8 mouse cellular contexts compared by ENCODE assay signal in the genomic region with DNA sequence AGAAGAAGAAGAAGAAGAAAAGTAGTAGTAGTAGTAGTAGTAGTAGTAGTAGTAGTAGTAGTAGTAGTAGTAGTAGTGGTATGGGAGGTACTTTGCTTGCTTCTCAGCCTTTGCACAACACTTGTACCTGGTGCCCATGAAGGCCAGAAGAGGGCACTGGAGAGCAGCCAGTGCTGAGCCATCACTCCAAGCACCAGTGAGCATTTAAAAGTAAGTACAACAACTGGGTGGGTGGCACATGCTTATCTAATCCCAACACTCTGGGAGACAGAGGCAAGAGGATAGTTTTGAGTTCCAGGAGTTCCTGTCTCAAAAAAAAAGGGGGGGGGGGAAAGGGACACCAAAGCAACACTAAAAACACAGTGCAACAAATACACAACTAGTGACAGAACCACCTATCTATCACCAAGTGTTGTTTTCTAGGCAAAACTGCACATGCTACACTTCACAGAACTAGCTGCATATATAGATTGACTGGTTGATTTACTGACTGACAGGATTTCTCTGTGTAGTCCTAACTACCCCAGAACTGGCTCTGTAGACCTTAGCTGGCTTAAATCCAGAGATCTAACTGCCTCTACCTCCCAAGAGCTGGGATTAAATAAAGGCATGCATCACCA. TPM values are rescaled to one million over a fixed set of nuclear protein-coding genes. Genes with fewer than 3 reads are reported as not detected.
A peak's percentile ranks its signal among the peaks of the same experiment; 100 is the strongest.
DNase-seq lines count a peak whose midpoint lies in the region; ATAC-seq and TF ChIP-seq lines count a peak whose summit lies in the region.

No protein-coding gene starts in this region.

- no peak overlapping the region for H3K4me3 ChIP-seq in hindbrain, postnatal 0 days (ENCODE audit: low read length)
- H3K4me3 ChIP-seq in hindbrain, embryonic 14.5 days (replicated peaks; ENCODE audit: low read length): no peak overlapping the region
- no peak overlapping the region for H3K4me3 ChIP-seq in lung, embryonic 16.5 days (ENCODE audit: low read length)
- no peak overlapping the region for H3K4me3 ChIP-seq in stomach, postnatal 0 days (ENCODE audit: low read depth, low read length)

- no peaks in the 10 kb centered on the region for H3K27me3 ChIP-seq in hindbrain, postnatal 0 days (ENCODE audit: insufficient read depth, low read length)
- no peaks in the 10 kb centered on the region for H3K27me3 ChIP-seq in hindbrain, embryonic 14.5 days (ENCODE audit: control insufficient read depth, insufficient read depth, low read length)
- no peaks in the 10 kb centered on the region for H3K27me3 ChIP-seq in lung, embryonic 16.5 days (ENCODE audit: control insufficient read depth, insufficient read depth, low read depth, low read length)
- no peaks in the 10 kb centered on the region for H3K27me3 ChIP-seq in stomach, postnatal 0 days (ENCODE audit: control insufficient read depth, insufficient read depth, low read length)

- H3K36me3 ChIP-seq in hindbrain, postnatal 0 days (ENCODE audit: insufficient read depth, low read length): 0 out of 2 replicates have a peak, but pooled peaks cover 4% of the 10 kb centered on the region
- peaks cover 15% of the 10 kb centered on the region for H3K36me3 ChIP-seq in hindbrain, embryonic 14.5 days (replicated peaks; ENCODE audit: control insufficient read depth, insufficient read depth)
- H3K36me3 ChIP-seq in lung, embryonic 16.5 days (ENCODE audit: control insufficient read depth, insufficient read depth, low read length): peaks cover 2% of the 10 kb centered on the region; the same call in 1 of the 2 replicates
- no peaks in the 10 kb centered on the region for H3K36me3 ChIP-seq in stomach, postnatal 0 days (ENCODE audit: control insufficient read depth, insufficient read depth, low read length)

- H3K4me2 ChIP-seq in hindbrain, postnatal 0 days (ENCODE audit: low read depth, low read length): no peak overlapping the region
- H3K4me2 ChIP-seq in hindbrain, embryonic 14.5 days (replicated peaks): no peak overlapping the region
- no peak overlapping the region for H3K4me2 ChIP-seq in lung, embryonic 16.5 days (ENCODE audit: low read depth, low read length)
- no peak overlapping the region for H3K4me2 ChIP-seq in stomach, postnatal 0 days (replicated peaks; ENCODE audit: low read depth)

- peak; percentile 46 for DNase-seq in hindbrain, postnatal 0 days (ENCODE audit: low spot score)
- no peak for DNase-seq in hindbrain, embryonic 14.5 days (ENCODE audit: low spot score)
- DNase-seq in ES-CJ7 (ENCODE audit: low read depth, low spot score): peak; percentile 76
- peak; percentile 68 for DNase-seq in c-Kit-negative CD71-positive TER-119-positive erythroid progenitor cells, embryonic 14.5 days (ENCODE audit: low read depth, low spot score)
- peak; percentile 56 for DNase-seq in stomach, postnatal 0 days (ENCODE audit: low spot score)
- no peak for DNase-seq in gastrocnemius, postnatal 14 days

- H3K4me1 ChIP-seq in hindbrain, postnatal 0 days (ENCODE audit: insufficient read depth, low read length): no peaks in the 10 kb centered on the region
- peaks cover 9% of the 10 kb centered on the region for H3K4me1 ChIP-seq in hindbrain, embryonic 14.5 days (replicated peaks; ENCODE audit: control insufficient read depth, insufficient read depth, low read length)
- peaks cover 7% of the 10 kb centered on the region for H3K4me1 ChIP-seq in lung, embryonic 16.5 days (replicated peaks; ENCODE audit: control insufficient read depth, insufficient read depth, low read length)
- H3K4me1 ChIP-seq in stomach, postnatal 0 days (replicated peaks; ENCODE audit: control insufficient read depth, insufficient read depth): no peaks in the 10 kb centered on the region

- H3K9me3 ChIP-seq in hindbrain, postnatal 0 days (ENCODE audit: low read length): no peaks in the 10 kb centered on the region
- no peaks in the 10 kb centered on the region for H3K9me3 ChIP-seq in hindbrain, embryonic 14.5 days (ENCODE audit: control insufficient read depth, low read length)
- no peaks in the 10 kb centered on the region for H3K9me3 ChIP-seq in lung, embryonic 16.5 days (ENCODE audit: control insufficient read depth, low read length)
- H3K9me3 ChIP-seq in stomach, postnatal 0 days (ENCODE audit: control insufficient read depth, low read length): no peaks in the 10 kb centered on the region

- ATAC-seq in hindbrain, postnatal 0 days: no peak
- ATAC-seq in hindbrain, embryonic 14.5 days (ENCODE audit: low FRiP score): no peak
- ATAC-seq in hematopoietic stem cell, adult 5-6 weeks (replicated peaks in 1 of 2; ENCODE audit: insufficient read depth in 1 of 2, low FRiP score in 2 of 2, low TSS enrichment in 1 of 2, low read depth in 1 of 2, poor library complexity in 2 of 2, severe bottlenecking in 2 of 2): peak; percentile 81 to 82
- ATAC-seq in lung, embryonic 16.5 days (ENCODE audit: low read depth): 0 out of 2 replicates have a peak, but pooled peaks have one; percentile 20
- 0 out of 2 replicates have a peak, but pooled peaks have one; percentile 42 for ATAC-seq in stomach, postnatal 0 days (ENCODE audit: low FRiP score, low TSS enrichment)

- no peak for TF ChIP-seq EP300 in stomach, postnatal 0 days (optimal IDR thresholded peaks at IDR 0.05)

- H3K9ac ChIP-seq in hindbrain, postnatal 0 days (replicated peaks; ENCODE audit: low read length): no peak overlapping the region
- no peak overlapping the region for H3K9ac ChIP-seq in hindbrain, embryonic 14.5 days
- H3K9ac ChIP-seq in lung, embryonic 16.5 days (ENCODE audit: low read length): no peak overlapping the region
- H3K9ac ChIP-seq in stomach, postnatal 0 days (ENCODE audit: low read length): no peak overlapping the region

- peak; percentile 67 for TF ChIP-seq CTCF in hindbrain, postnatal 0 days (IDR thresholded peaks at IDR 0.05; ENCODE audit: low read depth)
- peak; percentile 76 for TF ChIP-seq CTCF in stomach, postnatal 0 days (IDR thresholded peaks at IDR 0.05; ENCODE audit: low read depth)

- no peak overlapping the region for H3K27ac ChIP-seq in hindbrain, postnatal 0 days
- no peak overlapping the region for H3K27ac ChIP-seq in hindbrain, embryonic 14.5 days
- H3K27ac ChIP-seq in lung, embryonic 16.5 days (ENCODE audit: low read length): no peak overlapping the region
- no peak overlapping the region for H3K27ac ChIP-seq in stomach, postnatal 0 days (replicated peaks)

- intact Hi-C loops in gastrocnemius, postnatal 14 days (cut with DNase I; ENCODE audit: low total_unique reads): loop anchor here (10.0 kb wide), 1 partner anchor 66 kb away; no protein-coding TSS in a partner anchor

RNA-seq across cellular contexts. Expression of gene Supt16, which starts 6.4 kb away (rescaled TPM):
- 28.2 and 28.4 TPM in 2 replicates for total RNA-seq in hindbrain, postnatal 0 days (2014; rRNA removed)
- polyA plus RNA-seq in hindbrain, postnatal 0 days (2015; fragmentation: Nextera tagmentation; extraction: Ambion mirVana): 43.5 and 43.8 TPM in 2 replicates
- 50.2 and 53.3 TPM in 2 replicates for polyA plus RNA-seq in hindbrain, embryonic 14.5 days (2014; fragmentation: Nextera tagmentation; extraction: Ambion mirVana)
- 191 and 251 TPM in 2 replicates for total RNA-seq in hematopoietic stem cell, adult 5-6 weeks (2017)
- 51.8 and 55.8 TPM in 2 replicates for polyA plus RNA-seq in lung, embryonic 16.5 days (2015; fragmentation: Nextera tagmentation; extraction: Ambion mirVana)
- 15.2 and 20.0 TPM in 2 replicates for polyA plus RNA-seq in stomach, postnatal 0 days (2015; fragmentation: Nextera tagmentation; extraction: Ambion mirVana)
- total RNA-seq in gastrocnemius, postnatal 14 days (2021): 10 to 100 TPM; 15.7 to 16.1 TPM

Comparison
In these comparisons a context has a peak if more than half of its experiments do, and no peak if none do; other contexts are left out.
1. DNase-seq: peak in hindbrain, postnatal 0 days (single experiment), ES-CJ7 (single experiment), c-Kit-negative CD71-positive TER-119-positive erythroid progenitor cells, embryonic 14.5 days (single experiment) and stomach, postnatal 0 days (single experiment); none in hindbrain, embryonic 14.5 days (single experiment) and gastrocnemius, postnatal 14 days (single experiment).
2. ATAC-seq: peak in hematopoietic stem cell, adult 5-6 weeks (2 of 2), lung, embryonic 16.5 days (single experiment) and stomach, postnatal 0 days (single experiment); none in hindbrain, postnatal 0 days (single experiment) and hindbrain, embryonic 14.5 days (single experiment).